Mouse (Mus musculus): Measurements from ENCODE around the gene Zdhhc5.

Zdhhc5 gene

GRCm38 (mm10) chr2:84714811-84715561 lies at the start of gene Zdhhc5:
Gene Zdhhc5 (minus strand): TSS chr2:84715180.
- DNase-seq (ENCODE audit: low read depth), result peak; percentile 91

- no peak for DNase-seq (ENCODE audit: low read depth)
Observed at GRCm38 (mm10) chr2:84762818-84763217, 47.8 kb upstream of the Zdhhc5 start.

GRCm38 (mm10) chr2:84762295-84762694 lies 47.3 kb upstream of the Zdhhc5 start:
- no peak for DNase-seq (ENCODE audit: low read depth)

- no peak for DNase-seq (ENCODE audit: low read depth)
Observed at GRCm38 (mm10) chr2:84761840-84762239, 46.9 kb upstream of the Zdhhc5 start.

- DNase-seq (ENCODE audit: low read depth), result no peak
Observed at GRCm38 (mm10) chr2:84761309-84761708, 46.3 kb upstream of the Zdhhc5 start.

- DNase-seq (ENCODE audit: low read depth), result no peak
Observed at GRCm38 (mm10) chr2:84760777-84761176, 45.8 kb upstream of the Zdhhc5 start.

GRCm38 (mm10) chr2:84758542-84759127 lies 43.7 kb upstream of the Zdhhc5 start:
- no peak for DNase-seq (ENCODE audit: low read depth)

- no peak for DNase-seq (ENCODE audit: low read depth)
Observed at GRCm38 (mm10) chr2:84757026-84757682, 42.2 kb upstream of the Zdhhc5 start.

- DNase-seq (ENCODE audit: low read depth), result no peak
Observed at GRCm38 (mm10) chr2:84756245-84756644, 41.3 kb upstream of the Zdhhc5 start.

- DNase-seq (ENCODE audit: low read depth), result no peak
Observed at GRCm38 (mm10) chr2:84750115-84750514, 35.1 kb upstream of the Zdhhc5 start.

GRCm38 (mm10) chr2:84744126-84744525 lies 29.1 kb upstream of the Zdhhc5 start:
- no peak for DNase-seq (ENCODE audit: low read depth)

GRCm38 (mm10) chr2:84743561-84743960 lies 28.6 kb upstream of the Zdhhc5 start, which contains the start of gene Gm19426:
Gene Gm19426 (minus strand): TSS chr2:84743655.
- peak; percentile 63 for DNase-seq (ENCODE audit: low read depth)

- DNase-seq (ENCODE audit: low read depth), result no peak
Observed at GRCm38 (mm10) chr2:84742451-84743283, 27.7 kb upstream of the Zdhhc5 start.

- no peak for DNase-seq (ENCODE audit: low read depth)
Observed at GRCm38 (mm10) chr2:84741841-84742450, 27.0 kb upstream of the Zdhhc5 start.

- DNase-seq (ENCODE audit: low read depth), result no peak
Observed at GRCm38 (mm10) chr2:84740608-84741333, 25.8 kb upstream of the Zdhhc5 start.

- DNase-seq (ENCODE audit: low read depth), result no peak
Observed at GRCm38 (mm10) chr2:84738271-84738911, 23.4 kb upstream of the Zdhhc5 start.

- DNase-seq (ENCODE audit: low read depth), result no peak
Observed at GRCm38 (mm10) chr2:84737451-84737925, 22.5 kb upstream of the Zdhhc5 start.

- no peak for DNase-seq (ENCODE audit: low read depth)
Observed at GRCm38 (mm10) chr2:84736312-84737161, 21.6 kb upstream of the Zdhhc5 start.

- DNase-seq (ENCODE audit: low read depth), result no peak
Observed at GRCm38 (mm10) chr2:84735346-84735920, 20.5 kb upstream of the Zdhhc5 start.

Measured in fibroblast of lung, adult 2 months (primary cell).